Comparison of ENCODE assay signal across 14 mouse cellular contexts in genomic region chr5:110546136-110546535, GRCm38 (mm10). TPM values are rescaled to one million over a fixed set of nuclear protein-coding genes. Genes with fewer than 3 reads are reported as not detected.
DNase-seq lines count a peak whose midpoint lies in the region; ATAC-seq lines count a peak whose summit lies in the region.
"Had no signal": no experiment of that assay in that cellular context is flagged by ENCODE, and none has a peak within 500 bp of the region (broad histone marks: within the 10 kb centered on the region; RNA-seq: fewer than 3 reads in every experiment).

No protein-coding gene starts in this region.

- H3K4me2 ChIP-seq in forebrain, embryonic 15.5 days (replicated peaks), result peak overlapping the region; percentile 77
- no peak overlapping the region for H3K4me2 ChIP-seq in forebrain, embryonic 12.5 days
- peak overlapping the region; percentile 88 for H3K4me2 ChIP-seq in hindbrain, embryonic 15.5 days
- peak overlapping the region; percentile 86 for H3K4me2 ChIP-seq in neural tube, embryonic 15.5 days
- H3K4me2 ChIP-seq: heart, embryonic 15.5 days had no signal

- peaks cover 13% of the 10 kb centered on the region; the same call in 1 of the 2 replicates for H3K4me1 ChIP-seq in forebrain, embryonic 15.5 days
- H3K4me1 ChIP-seq in forebrain, embryonic 12.5 days, result peaks cover 12% of the 10 kb centered on the region
- peaks cover 43% of the 10 kb centered on the region for H3K4me1 ChIP-seq in hindbrain, embryonic 15.5 days (replicated peaks)
- H3K4me1 ChIP-seq in neural tube, embryonic 15.5 days, result peaks cover 48% of the 10 kb centered on the region

- H3K9ac ChIP-seq in forebrain, embryonic 15.5 days (replicated peaks), result no peak overlapping the region
- no peak overlapping the region for H3K9ac ChIP-seq in forebrain, embryonic 12.5 days
- H3K9ac ChIP-seq in hindbrain, embryonic 15.5 days, result no peak overlapping the region
- no peak overlapping the region for H3K9ac ChIP-seq in neural tube, embryonic 15.5 days (replicated peaks)
- H3K9ac ChIP-seq: heart, embryonic 15.5 days had no signal

- no peaks in the 10 kb centered on the region for H3K36me3 ChIP-seq in forebrain, embryonic 15.5 days
- no peaks in the 10 kb centered on the region for H3K36me3 ChIP-seq in forebrain, embryonic 12.5 days (replicated peaks)
- H3K36me3 ChIP-seq in hindbrain, embryonic 15.5 days, result no peaks in the 10 kb centered on the region
- H3K36me3 ChIP-seq in neural tube, embryonic 15.5 days, result no peaks in the 10 kb centered on the region
- H3K36me3 ChIP-seq: heart, embryonic 15.5 days had no signal

- no peak overlapping the region for H3K4me3 ChIP-seq in forebrain, embryonic 15.5 days
- no peak overlapping the region for H3K4me3 ChIP-seq in forebrain, embryonic 12.5 days (replicated peaks)
- peak overlapping the region; percentile 68 for H3K4me3 ChIP-seq in hindbrain, embryonic 15.5 days
- peak overlapping the region; percentile 63 for H3K4me3 ChIP-seq in neural tube, embryonic 15.5 days (replicated peaks)
- H3K4me3 ChIP-seq: heart, embryonic 15.5 days had no signal

- no peak overlapping the region for H3K27ac ChIP-seq in forebrain, embryonic 15.5 days (replicated peaks)
- H3K27ac ChIP-seq in forebrain, embryonic 12.5 days, result no peak overlapping the region
- H3K27ac ChIP-seq in hindbrain, embryonic 15.5 days (replicated peaks), result no peak overlapping the region
- H3K27ac ChIP-seq in neural tube, embryonic 15.5 days (replicated peaks), result no peak overlapping the region
- H3K27ac ChIP-seq: heart, embryonic 15.5 days had no signal

- H3K27me3 ChIP-seq in forebrain, embryonic 15.5 days, result peaks cover 44% of the 10 kb centered on the region
- peaks cover 68% of the 10 kb centered on the region for H3K27me3 ChIP-seq in forebrain, embryonic 12.5 days
- peaks cover 24% of the 10 kb centered on the region for H3K27me3 ChIP-seq in hindbrain, embryonic 15.5 days
- peaks cover 34% of the 10 kb centered on the region for H3K27me3 ChIP-seq in neural tube, embryonic 15.5 days (replicated peaks)

- no peak for ATAC-seq in forebrain, embryonic 15.5 days (replicated peaks)
- no peak for ATAC-seq in forebrain, embryonic 12.5 days (ENCODE audit: low FRiP score)
- no peak for ATAC-seq in hindbrain, embryonic 15.5 days (ENCODE audit: low FRiP score, low read depth)
- ATAC-seq in neural tube, embryonic 15.5 days (ENCODE audit: low FRiP score), result no peak
- ATAC-seq: inflammation-experienced regulatory T-cells, adult 6 months had no signal

- peak; percentile 62 for DNase-seq in right cerebral cortex, adult 18-20 months
- DNase-seq in right cerebral cortex, postnatal 4 days, result no peak
- DNase-seq in spleen, adult 12 weeks (ENCODE audit: low spot score), result no peak
- DNase-seq in adrenal gland, adult 18-20 months (ENCODE audit: low spot score in 2 of 2), result no peak
- DNase-seq: gastrocnemius, postnatal 25 days; kidney, postnatal 14 days; liver; thymus, postnatal 4 days had no signal

- WGBS in forebrain, embryonic 15.5 days, result 86% methylated on average over 11 of the region's 11 CpGs
- WGBS in forebrain, embryonic 12.5 days, result 89% methylated on average over 11 of the region's 11 CpGs
- WGBS in hindbrain, embryonic 15.5 days, result 83% methylated on average over 11 of the region's 11 CpGs
- WGBS in neural tube, embryonic 15.5 days, result 67% methylated on average over 11 of the region's 11 CpGs

- no peaks in the 10 kb centered on the region for H3K9me3 ChIP-seq in forebrain, embryonic 15.5 days
- no peaks in the 10 kb centered on the region for H3K9me3 ChIP-seq in forebrain, embryonic 12.5 days
- H3K9me3 ChIP-seq in hindbrain, embryonic 15.5 days, result no peaks in the 10 kb centered on the region
- H3K9me3 ChIP-seq in neural tube, embryonic 15.5 days (replicated peaks), result no peaks in the 10 kb centered on the region
- H3K9me3 ChIP-seq: heart, embryonic 15.5 days had no signal

RNA-seq across cellular contexts. Expression of gene Galnt9, which starts 2.0 kb away (rescaled TPM):
- 12.8 and 14.2 TPM in 2 replicates for polyA plus RNA-seq in forebrain, embryonic 15.5 days (2015; fragmentation: Nextera tagmentation; extraction: Ambion mirVana)
- 3.6 and 6.0 TPM in 2 replicates for polyA plus RNA-seq in forebrain, embryonic 12.5 days (2016; fragmentation: Nextera tagmentation; extraction: Ambion mirVana)
- 23.9 and 26.4 TPM in 2 replicates for polyA plus RNA-seq in hindbrain, embryonic 15.5 days (2015; fragmentation: Nextera tagmentation; extraction: Ambion mirVana)
- 19.4 and 23.3 TPM in 2 replicates for polyA plus RNA-seq in neural tube, embryonic 15.5 days (2015; fragmentation: Nextera tagmentation; extraction: Ambion mirVana)
- under 1 TPM in 1 of 2 experiments, not detected in 1; 0.19 TPM for total RNA-seq in adrenal gland, adult 18-20 months (2021)
- total RNA-seq: gastrocnemius, postnatal 25 days had no signal

Comparison
In these comparisons a context has a peak if more than half of its experiments do, and no peak if none do; other contexts are left out.
1. H3K4me3 ChIP-seq: peak in hindbrain, embryonic 15.5 days (single experiment) and neural tube, embryonic 15.5 days (single experiment); none in forebrain, embryonic 15.5 days (single experiment) and forebrain, embryonic 12.5 days (single experiment).